Mouse (Mus musculus): ENCODE data around the gene Banp. TPM values are rescaled to one million over a fixed set of nuclear protein-coding genes. Genes with fewer than 3 reads are reported as not detected.

Gene Banp
- total and polyA plus RNA-seq, 3 experiments: 14.9 to 34.2 (median 25.7) TPM

GRCm38 (mm10) chr8:121934506-121934905 lies 15.0 kb upstream of the Banp start:
- H3K9ac ChIP-seq (ENCODE audit: insufficient read depth, low read depth): peak overlapping the region; percentile 44
- no peaks in the 10 kb centered on the region for H3K79me2 ChIP-seq (replicated peaks; ENCODE audit: control insufficient read depth, extremely low read depth, insufficient read depth, poor library complexity, severe bottlenecking)
- peak overlapping the region; percentile 44 for H3K4me2 ChIP-seq (ENCODE audit: insufficient read depth, low read depth, poor library complexity, severe bottlenecking)
- no peaks in the 10 kb centered on the region for H3K9me3 ChIP-seq (replicated peaks; ENCODE audit: low read length)
- H3K27ac ChIP-seq (ENCODE audit: insufficient read depth, low read depth): peak overlapping the region; percentile 61
- peak; percentile 71 for DNase-seq (ENCODE audit: extremely low read depth)
- H3K36me3 ChIP-seq (replicated peaks in 1 of 2; ENCODE audit: control insufficient read depth in 1 of 2, insufficient read depth in 1 of 2, low read length in 1 of 2): no peaks in the 10 kb centered on the region
- no peak overlapping the region for H3K4me3 ChIP-seq (replicated peaks in 1 of 3; ENCODE audit: low read depth in 2 of 3, low read length in 2 of 3, poor library complexity in 1 of 3)
- in situ Hi-C loops (cut with MboI; ENCODE audit: low pct_ligation_motif_present, low pct_unique_long_range_greater_than_20kb, low sequenced_read_pairs): loop anchor here (10.0 kb wide), 1 partner anchor 220 kb away; no protein-coding TSS in a partner anchor
- dilution Hi-C loops (cut with MboI; ENCODE audit: extremely low pct_ligation_motif_present, extremely low pct_unique_long_range_greater_than_20kb, low sequenced_read_pairs): no loop called here
- peaks cover 32 to 76% of the 10 kb centered on the region in 2 experiments for H3K4me1 ChIP-seq (ENCODE audit: control insufficient read depth in 1 of 2, insufficient read depth in 2 of 2)
- H3K27me3 ChIP-seq (replicated peaks): no peaks in the 10 kb centered on the region
- TF ChIP-seq SMC3 (IDR thresholded peaks at IDR 0.05; ENCODE audit: low read depth, low read length): peak; percentile 65
- TF ChIP-seq POLR2A (IDR thresholded peaks at IDR 0.05; ENCODE audit: low read depth, low read length): no peak
- TF ChIP-seq ZKSCAN1 (IDR thresholded peaks at IDR 0.05; ENCODE audit: borderline replicate concordance, low read depth, low read length): no peak
- TF ChIP-seq RAD21 (IDR thresholded peaks at IDR 0.05; ENCODE audit: low read depth, low read length): peak; percentile 56
- peak; percentile 13; the same call in 1 of the 2 replicates for TF ChIP-seq MAX (IDR thresholded peaks at IDR 0.05; ENCODE audit: low read length)
- TF ChIP-seq NELFE (IDR thresholded peaks at IDR 0.05; ENCODE audit: low read depth, low read length): peak; percentile 37; the same call in 1 of the 2 replicates
- 0 out of 2 replicates have a peak, but pooled peaks have one; percentile 5 for TF ChIP-seq MAZ (IDR thresholded peaks at IDR 0.05; ENCODE audit: low read depth, low read length)
- peak; percentile 53; the same call in 1 of the 2 replicates for TF ChIP-seq IRF4 (IDR thresholded peaks at IDR 0.05; ENCODE audit: low read depth, low read length)
- peak; percentile 45; the same call in 1 of the 2 replicates for TF ChIP-seq MEF2A (IDR thresholded peaks at IDR 0.05; ENCODE audit: borderline replicate concordance, low read depth, low read length)
- TF ChIP-seq BHLHE40 (IDR thresholded peaks at IDR 0.05; ENCODE audit: low read depth, low read length): no peak; the same call in 1 of the 2 replicates
- peak in 1 of 2 experiments; percentile 83; a peak in 2 of 4 replicates for TF ChIP-seq CTCF (conservative IDR thresholded peaks at IDR 0.05 in 1 of 2, IDR thresholded peaks at IDR 0.05 in 1 of 2; ENCODE audit: low read depth in 2 of 2, low read length in 2 of 2)
- peak; percentile 15; the same call in 1 of the 2 replicates for TF ChIP-seq SIN3A (IDR thresholded peaks at IDR 0.05; ENCODE audit: low read length)
- no peak for TF ChIP-seq GABPA (IDR thresholded peaks at IDR 0.05; ENCODE audit: insufficient replicate concordance, low read depth, low read length)
- TF ChIP-seq TCF12 (IDR thresholded peaks at IDR 0.05; ENCODE audit: low read depth, low read length): no peak
- no peak for TF ChIP-seq JUND (conservative IDR thresholded peaks at IDR 0.05; ENCODE audit: low read depth, low read length)
- TF ChIP-seq ZC3H11A (IDR thresholded peaks at IDR 0.05; ENCODE audit: low read depth, low read length): no peak
- TF ChIP-seq ELF1 (IDR thresholded peaks at IDR 0.05; ENCODE audit: low read depth, low read length): peak; percentile 43

- H3K36me3 ChIP-seq (replicated peaks in 1 of 2; ENCODE audit: control insufficient read depth in 1 of 2, insufficient read depth in 1 of 2, low read length in 1 of 2): no peaks in the 10 kb centered on the region
- H3K4me1 ChIP-seq (ENCODE audit: control insufficient read depth in 1 of 2, insufficient read depth in 2 of 2): peaks cover 32 to 76% of the 10 kb centered on the region in 2 experiments
- TF ChIP-seq EP300 (IDR thresholded peaks at IDR 0.05; ENCODE audit: low read length): peak; percentile 25; the same call in 1 of the 2 replicates
- peak; percentile 28; the same call in 1 of the 2 replicates for TF ChIP-seq CHD2 (IDR thresholded peaks at IDR 0.05; ENCODE audit: low read length)
- 0 out of 2 replicates have a peak, but pooled peaks have one; percentile 8 for TF ChIP-seq MEF2A (IDR thresholded peaks at IDR 0.05; ENCODE audit: borderline replicate concordance, low read depth, low read length)
- 0 out of 2 replicates have a peak, but pooled peaks have one; percentile 3 for TF ChIP-seq IRF4 (IDR thresholded peaks at IDR 0.05; ENCODE audit: low read depth, low read length)
- peak; percentile 69; the same call in 1 of the 2 replicates for TF ChIP-seq CHD1 (IDR thresholded peaks at IDR 0.05; ENCODE audit: low read depth, low read length)
- TF ChIP-seq TBP (conservative IDR thresholded peaks at IDR 0.05; ENCODE audit: low read depth, low read length): no peak
- no peak for TF ChIP-seq USF2 (conservative IDR thresholded peaks at IDR 0.05; ENCODE audit: low read depth, low read length)
- peak; percentile 50 for TF ChIP-seq SIN3A (IDR thresholded peaks at IDR 0.05; ENCODE audit: low read length)
- TF ChIP-seq MAZ (IDR thresholded peaks at IDR 0.05; ENCODE audit: low read depth, low read length): 0 out of 2 replicates have a peak, but pooled peaks have one; percentile 15
- DNase-seq (ENCODE audit: extremely low read depth): no peak
- H3K79me2 ChIP-seq (replicated peaks; ENCODE audit: control insufficient read depth, extremely low read depth, insufficient read depth, poor library complexity, severe bottlenecking): no peaks in the 10 kb centered on the region
- H3K27ac ChIP-seq (ENCODE audit: insufficient read depth, low read depth): peak overlapping the region; percentile 61
- no peaks in the 10 kb centered on the region for H3K27me3 ChIP-seq (replicated peaks)
- H3K4me2 ChIP-seq (ENCODE audit: insufficient read depth, low read depth, poor library complexity, severe bottlenecking): peak overlapping the region; percentile 44
- dilution Hi-C loops (cut with MboI; ENCODE audit: extremely low pct_ligation_motif_present, extremely low pct_unique_long_range_greater_than_20kb, low sequenced_read_pairs): no loop called here
- peak overlapping the region; percentile 44 for H3K9ac ChIP-seq (ENCODE audit: insufficient read depth, low read depth)
- H3K9me3 ChIP-seq (replicated peaks; ENCODE audit: low read length): no peaks in the 10 kb centered on the region
- in situ Hi-C loops (cut with MboI; ENCODE audit: low pct_ligation_motif_present, low pct_unique_long_range_greater_than_20kb, low sequenced_read_pairs): loop anchor here (10.0 kb wide), 1 partner anchor 220 kb away; no protein-coding TSS in a partner anchor
- peak overlapping the region in 2 of 3 experiments; percentile 28 to 42 for H3K4me3 ChIP-seq (replicated peaks in 1 of 3; ENCODE audit: low read depth in 2 of 3, low read length in 2 of 3, poor library complexity in 1 of 3)
These were observed 14.6 kb upstream of the Banp start for GRCm38 (mm10) chr8:121934923-121935322.
